Mouse (Mus musculus): ENCODE measurements around the gene Fcgbp.
"Not testable (repeated sequence)": the region's sequence is repeated elsewhere in the genome, so short reads cannot be mapped to it uniquely, and the experiment has no call there.

Fcgbp gene

GRCm38 (mm10) chr7:28149841-28150240 is 78.8 kb downstream of the Fcgbp start:
- in situ Hi-C loops (cut with MboI): loop anchor here (10.0 kb wide), 1 partner anchor 55 kb away; no protein-coding TSS in a partner anchor

GRCm38 (mm10) chr7:28151584-28152221 is 80.7 kb downstream of the Fcgbp start:
- in situ Hi-C loops (cut with MboI): no loop called here

- in situ Hi-C loops (cut with MboI): not testable (repeated sequence)
Observed at GRCm38 (mm10) chr7:28153595-28153994, 82.6 kb downstream of the Fcgbp start.

GRCm38 (mm10) chr7:28159292-28159691 is 88.3 kb downstream of the Fcgbp start:
- in situ Hi-C loops (cut with MboI): no loop called here

- in situ Hi-C loops (cut with MboI): no loop called here
Observed at GRCm38 (mm10) chr7:28159893-28160292, 88.9 kb downstream of the Fcgbp start.

GRCm38 (mm10) chr7:28161163-28161749 is 90.2 kb downstream of the Fcgbp start:
- in situ Hi-C loops (cut with MboI): no loop called here

- in situ Hi-C loops (cut with MboI): no loop called here
Observed at GRCm38 (mm10) chr7:28165406-28165805, 94.4 kb downstream of the Fcgbp start.

- in situ Hi-C loops (cut with MboI): no loop called here
Observed at GRCm38 (mm10) chr7:28168320-28169115, 97.5 kb downstream of the Fcgbp start.

GRCm38 (mm10) chr7:28169489-28170422 is 98.7 kb downstream of the Fcgbp start, which contains the start of gene Fbl:
Gene Fbl, plus strand, starts transcription at chr7:28169710.
- in situ Hi-C loops (cut with MboI): no loop called here

All from mature B cell (primary cell).